Comparison of ENCODE assay signal across 8 mouse cellular contexts in genomic region chr7:19629361-19629734, GRCm38 (mm10). TPM values are rescaled to one million over a fixed set of nuclear protein-coding genes. Genes with fewer than 3 reads are reported as not detected.
DNase-seq lines count a peak whose midpoint lies in the region; ATAC-seq and TF ChIP-seq lines count a peak whose summit lies in the region.

Relb (minus strand) TSS chr7:19629438.

- H3K4me1 ChIP-seq in bone marrow macrophage, adult 2 months (ENCODE audit: control insufficient read depth, insufficient read depth, low read length), result peaks cover 18% of the 10 kb centered on the region
- no peaks in the 10 kb centered on the region for H3K4me1 ChIP-seq in embryonic fibroblast, embryonic 13.5 days (ENCODE audit: control insufficient read depth, insufficient read depth, low read length)
- 0 out of 2 replicates have a peak, but pooled peaks cover 4% of the 10 kb centered on the region for H3K4me1 ChIP-seq in kidney, embryonic 14.5 days (ENCODE audit: control insufficient read depth, insufficient read depth, low read length)
- no peaks in the 10 kb centered on the region for H3K4me1 ChIP-seq in limb, embryonic 14.5 days (ENCODE audit: control insufficient read depth, insufficient read depth, low read length)
- H3K4me1 ChIP-seq in midbrain, embryonic 16.5 days (ENCODE audit: control insufficient read depth, insufficient read depth, low read length), result peaks cover 9% of the 10 kb centered on the region; the same call in 1 of the 2 replicates
- H3K4me1 ChIP-seq in spleen, adult 2 months (ENCODE audit: control insufficient read depth, insufficient read depth, insufficient read length), result peaks cover 3% of the 10 kb centered on the region; the same call in 1 of the 2 replicates

- no peak for TF ChIP-seq CTCF in bone marrow macrophage, adult 2 months (IDR thresholded peaks at IDR 0.05; ENCODE audit: low read depth, low read length)
- no peak for TF ChIP-seq CTCF in embryonic fibroblast, embryonic 13.5 days (IDR thresholded peaks at IDR 0.05; ENCODE audit: borderline replicate concordance, insufficient read depth, low read length)
- no peak for TF ChIP-seq CTCF in spleen, adult 2 months (IDR thresholded peaks at IDR 0.05; ENCODE audit: extremely low read depth, insufficient read depth, insufficient read length, insufficient replicate concordance)

- TF ChIP-seq POLR2A in bone marrow macrophage, adult 2 months (IDR thresholded peaks at IDR 0.05; ENCODE audit: borderline replicate concordance, low read depth, low read length), result no peak
- TF ChIP-seq POLR2A in embryonic fibroblast, embryonic 13.5 days (IDR thresholded peaks at IDR 0.05; ENCODE audit: low read depth, low read length), result peak; percentile 68
- TF ChIP-seq POLR2A in limb, embryonic 14.5 days (IDR thresholded peaks at IDR 0.05; ENCODE audit: borderline replicate concordance, extremely low read depth, insufficient read depth, insufficient read length), result no peak
- TF ChIP-seq POLR2A in spleen, adult 2 months (IDR thresholded peaks at IDR 0.05; ENCODE audit: low read depth, low read length), result no peak

- no peaks in the 10 kb centered on the region for H3K9me3 ChIP-seq in kidney, embryonic 14.5 days (ENCODE audit: control insufficient read depth, low read length)
- H3K9me3 ChIP-seq in limb, embryonic 14.5 days (ENCODE audit: control insufficient read depth, low read length), result no peaks in the 10 kb centered on the region
- no peaks in the 10 kb centered on the region for H3K9me3 ChIP-seq in midbrain, embryonic 16.5 days (replicated peaks; ENCODE audit: control insufficient read depth, low read length, poor library complexity, severe bottlenecking)

- ATAC-seq in kidney, embryonic 14.5 days (ENCODE audit: low FRiP score, low TSS enrichment), result peak; percentile 65
- ATAC-seq in limb, embryonic 14.5 days (ENCODE audit: low FRiP score, low read depth), result peak; percentile 77
- peak; percentile 77 for ATAC-seq in midbrain, embryonic 16.5 days

- H3K27me3 ChIP-seq in kidney, embryonic 14.5 days (ENCODE audit: control insufficient read depth, insufficient read depth, low read length), result no peaks in the 10 kb centered on the region
- H3K27me3 ChIP-seq in limb, embryonic 14.5 days (ENCODE audit: control insufficient read depth, insufficient read depth, low read length), result no peaks in the 10 kb centered on the region
- H3K27me3 ChIP-seq in midbrain, embryonic 16.5 days (ENCODE audit: control insufficient read depth, insufficient read depth, low read depth, low read length), result no peaks in the 10 kb centered on the region
- no peaks in the 10 kb centered on the region for H3K27me3 ChIP-seq in spleen, adult 2 months (ENCODE audit: control insufficient read depth, insufficient read depth, low read length)

- peaks cover 20% of the 10 kb centered on the region for H3K36me3 ChIP-seq in kidney, embryonic 14.5 days (ENCODE audit: control insufficient read depth, insufficient read depth, low read length)
- H3K36me3 ChIP-seq in limb, embryonic 14.5 days (ENCODE audit: control insufficient read depth, insufficient read depth, low read length), result peaks cover 23% of the 10 kb centered on the region
- peaks cover 8% of the 10 kb centered on the region; the same call in 1 of the 2 replicates for H3K36me3 ChIP-seq in midbrain, embryonic 16.5 days (ENCODE audit: control insufficient read depth, insufficient read depth, low read length)
- peaks cover 12% of the 10 kb centered on the region for H3K36me3 ChIP-seq in spleen, adult 2 months (ENCODE audit: control insufficient read depth, insufficient read depth, low read length)

- peak within 1 kb of the TSS; percentile 75 for H3K4me3 ChIP-seq in bone marrow macrophage, adult 2 months (ENCODE audit: insufficient read depth, low read length)
- peak within 1 kb of the TSS; percentile 62 for H3K4me3 ChIP-seq in embryonic fibroblast, embryonic 13.5 days (ENCODE audit: insufficient read depth, low read length)
- peak within 1 kb of the TSS; percentile 80 for H3K4me3 ChIP-seq in kidney, embryonic 14.5 days (ENCODE audit: low read length)
- H3K4me3 ChIP-seq in limb, embryonic 14.5 days (replicated peaks; ENCODE audit: low read length), result peak within 1 kb of the TSS; percentile 75
- H3K4me3 ChIP-seq in midbrain, embryonic 16.5 days (ENCODE audit: low read depth, low read length), result peak within 1 kb of the TSS; percentile 80
- peak within 1 kb of the TSS; percentile 71 for H3K4me3 ChIP-seq in spleen, adult 2 months (ENCODE audit: extremely low read depth, insufficient read depth, insufficient read length)

- peak; percentile 98 for DNase-seq in B cell, adult 2 months
- peak; percentile 84 to 88 for DNase-seq in heart, adult 9 months (ENCODE audit: low spot score in 2 of 2)
- peak; percentile 81 for DNase-seq in limb, embryonic 14.5 days (ENCODE audit: low spot score)
- DNase-seq in spleen, adult 2 months (ENCODE audit: low read depth in 1 of 2, low spot score in 2 of 2), result peak; percentile 75 to 91

- under 1% methylated on average over 40 of the region's 41 CpGs for WGBS in kidney, embryonic 14.5 days
- under 1% methylated on average over 37 of the region's 41 CpGs for WGBS in limb, embryonic 14.5 days
- WGBS in midbrain, embryonic 16.5 days, result under 1% methylated on average over 19 of the region's 41 CpGs
- 1% methylated on average over 40 of the region's 41 CpGs for WGBS in spleen, adult 2 months

- H3K9ac ChIP-seq in kidney, embryonic 14.5 days (ENCODE audit: low read depth, low read length), result peak within 1 kb of the TSS; percentile 58
- H3K9ac ChIP-seq in limb, embryonic 14.5 days (ENCODE audit: low read depth, low read length, severe bottlenecking), result peak within 1 kb of the TSS; percentile 59
- peak within 1 kb of the TSS; percentile 63 for H3K9ac ChIP-seq in midbrain, embryonic 16.5 days (ENCODE audit: low read depth, low read length)

- peak within 1 kb of the TSS; percentile 77 for H3K27ac ChIP-seq in bone marrow macrophage, adult 2 months (ENCODE audit: insufficient read depth, low read depth, low read length)
- H3K27ac ChIP-seq in embryonic fibroblast, embryonic 13.5 days (ENCODE audit: insufficient read depth, low read length), result peak within 1 kb of the TSS; percentile 80
- H3K27ac ChIP-seq in kidney, embryonic 14.5 days (ENCODE audit: low read depth, low read length), result peak within 1 kb of the TSS; percentile 91
- peak within 1 kb of the TSS; percentile 79 for H3K27ac ChIP-seq in limb, embryonic 14.5 days (replicated peaks; ENCODE audit: low read depth, low read length)
- H3K27ac ChIP-seq in midbrain, embryonic 16.5 days (ENCODE audit: low read length), result peak within 1 kb of the TSS; percentile 76
- peak within 1 kb of the TSS; percentile 93 for H3K27ac ChIP-seq in spleen, adult 2 months (ENCODE audit: insufficient read depth, low read length)

- peak within 1 kb of the TSS; percentile 96 for H3K4me2 ChIP-seq in kidney, embryonic 14.5 days (replicated peaks; ENCODE audit: low read depth, low read length)
- H3K4me2 ChIP-seq in limb, embryonic 14.5 days (replicated peaks; ENCODE audit: low read depth, low read length, severe bottlenecking), result peak within 1 kb of the TSS; percentile 93
- H3K4me2 ChIP-seq in midbrain, embryonic 16.5 days (ENCODE audit: low read length), result peak within 1 kb of the TSS; percentile 84

RNA-seq across cellular contexts. Expression of gene Relb, which starts in this region (rescaled TPM):
- 33.2 and 35.7 TPM in 2 replicates for polyA plus RNA-seq in bone marrow macrophage, adult 2 months (2012; ENCODE audit: insufficient read depth, insufficient read length, missing spikeins)
- polyA plus RNA-seq in embryonic fibroblast, embryonic 13.5 days (2011; ENCODE audit: insufficient read length, low read depth, missing spikeins), result 15.4 and 17.9 TPM in 2 replicates
- 7.3 and 9.3 TPM in 2 replicates for polyA plus RNA-seq in kidney, embryonic 14.5 days (2014; fragmentation: Nextera tagmentation; extraction: Ambion mirVana)
- polyA plus RNA-seq in limb, embryonic 14.5 days (2012; rRNA removed), result 13.4 and 15.7 TPM in 2 replicates
- 9.8 and 10.5 TPM in 2 replicates for polyA plus RNA-seq in limb, embryonic 14.5 days (2014; fragmentation: Nextera tagmentation; extraction: Ambion mirVana)
- 6.1 and 6.5 TPM in 2 replicates for polyA plus RNA-seq in midbrain, embryonic 16.5 days (2015; fragmentation: Nextera tagmentation; extraction: Ambion mirVana)
- polyA plus RNA-seq in spleen, adult 2 months (2012; rRNA removed), result 76.9 and 114 TPM in 2 replicates

Comparison
In these comparisons a context has a peak if more than half of its experiments do, and no peak if none do; other contexts are left out.
1. Peak in every context shown above with its lines: DNase-seq, ATAC-seq, H3K4me3 ChIP-seq and H3K27ac ChIP-seq.